Mouse (Mus musculus): ENCODE results near the gene Iqschfp.
"Not testable (repeated sequence)": the region's sequence is repeated elsewhere in the genome, so short reads cannot be mapped to it uniquely, and the experiment has no call there.

Gene Iqschfp

DNA sequence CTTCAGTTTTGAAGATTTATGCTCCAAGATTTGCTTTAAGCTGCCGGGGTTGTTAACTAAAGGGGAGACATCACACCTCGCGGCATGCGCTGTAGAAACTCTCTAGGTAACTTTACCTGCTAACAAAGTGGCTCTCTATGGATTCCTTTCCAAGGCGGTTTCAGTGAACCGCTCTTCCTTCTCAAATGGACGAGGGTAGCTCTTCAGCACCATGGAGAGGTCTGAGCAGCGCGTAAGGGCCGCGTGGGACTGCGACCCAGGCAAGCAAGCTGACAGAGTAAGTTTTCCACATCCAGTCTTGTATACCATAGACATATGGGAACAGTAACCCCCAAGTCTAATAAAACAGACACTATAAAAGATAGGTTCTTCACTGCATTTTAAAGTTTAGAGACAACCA, 172.7 kb downstream of the Iqschfp start, which contains the start of gene Schip1:
Gene Schip1, plus strand, starts transcription at position 72 of the 400 bp plus-strand sequence.
- DNase-seq (ENCODE audit: inconsistent age in 2 of 2, low spot score in 1 of 2), result peak; percentile 21 to 72

DNA sequence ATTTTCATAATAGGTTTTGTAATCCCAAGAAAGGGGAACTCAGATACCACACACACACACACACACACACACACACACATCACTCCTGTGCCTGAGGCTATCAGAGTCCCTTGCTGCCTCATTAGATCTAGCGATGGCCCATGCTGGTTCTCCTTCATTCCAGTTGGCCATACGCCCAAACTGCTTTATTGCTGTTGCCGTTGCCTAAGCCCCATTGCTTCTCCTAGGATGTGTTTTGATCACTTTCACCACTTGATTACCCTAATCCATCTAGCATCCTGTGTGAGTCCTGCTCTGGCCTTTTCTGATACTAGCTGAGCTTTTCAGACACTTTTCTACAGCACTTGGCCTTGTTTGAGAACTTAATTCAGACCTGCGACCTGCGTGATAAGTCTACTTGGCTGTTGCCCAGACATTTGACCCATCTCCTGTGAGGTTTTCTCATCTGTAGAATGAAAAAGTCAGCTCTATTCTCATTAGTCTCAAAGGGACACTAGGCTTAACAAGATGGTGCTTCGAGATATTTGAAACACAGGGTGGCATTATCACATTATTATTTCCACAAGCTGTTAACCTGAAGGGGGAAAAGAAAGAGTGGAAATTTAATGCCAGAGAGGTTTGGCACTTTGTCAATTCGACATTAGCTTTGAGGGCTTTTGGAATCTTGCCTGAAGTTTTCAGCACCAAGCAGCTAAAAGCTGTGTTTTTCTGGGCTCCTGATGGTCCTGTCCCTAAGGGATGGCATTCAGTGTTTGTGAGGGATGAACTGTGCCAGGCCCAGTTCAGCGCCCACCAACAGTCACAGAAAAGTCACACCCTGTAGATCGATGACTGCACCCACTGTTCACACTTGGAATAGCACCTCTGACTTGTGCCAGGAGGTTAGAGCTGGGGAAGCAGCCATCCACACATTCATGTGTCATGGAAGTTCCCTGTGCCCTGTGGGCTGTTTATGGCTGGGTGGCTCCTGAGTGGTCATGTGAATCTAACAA, 179.7 kb downstream of the Iqschfp start:
- no peak for DNase-seq (ENCODE audit: inconsistent age in 2 of 2, low spot score in 1 of 2)

DNA sequence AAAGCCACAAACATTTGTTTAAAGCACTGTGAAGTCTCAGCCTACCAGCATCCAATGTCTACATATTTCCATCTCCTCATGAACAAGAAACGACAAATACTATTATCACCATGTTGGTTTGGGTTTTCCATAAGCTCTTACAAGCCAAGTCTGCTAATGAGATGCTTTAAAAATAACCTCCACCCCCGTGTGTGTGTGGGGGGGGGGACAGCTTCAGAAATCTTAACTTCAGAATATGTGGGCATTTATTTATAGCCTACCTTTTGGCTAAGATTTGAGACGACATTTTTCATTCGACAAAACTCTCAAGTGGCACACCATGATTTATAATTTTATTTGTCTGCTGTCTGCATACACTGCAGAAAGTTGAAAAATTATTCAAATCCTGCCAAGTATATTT, 185.4 kb downstream of the Iqschfp start:
- DNase-seq (ENCODE audit: inconsistent age in 2 of 2, low spot score in 1 of 2), result no peak

DNA sequence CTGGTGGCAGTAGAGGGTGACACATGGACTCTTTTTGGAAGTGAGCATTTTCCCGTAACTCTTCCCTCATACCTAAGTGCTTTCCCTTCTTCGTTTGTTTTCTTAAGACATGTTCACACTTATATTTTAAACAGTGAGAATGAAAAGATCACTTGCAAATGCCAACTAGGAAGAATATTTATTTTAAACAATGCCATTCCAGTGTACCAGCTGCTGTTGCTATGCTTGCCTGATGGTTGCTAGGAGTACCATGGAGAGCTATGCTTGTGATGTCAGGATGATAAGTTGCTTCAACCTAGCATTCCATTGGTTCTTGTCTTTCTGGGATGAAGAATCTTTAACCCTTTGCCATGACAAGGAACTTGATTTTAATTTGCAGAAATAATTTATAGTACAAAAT, 193.0 kb downstream of the Iqschfp start:
- DNase-seq (ENCODE audit: inconsistent age in 2 of 2, low spot score in 1 of 2), result no peak

DNA sequence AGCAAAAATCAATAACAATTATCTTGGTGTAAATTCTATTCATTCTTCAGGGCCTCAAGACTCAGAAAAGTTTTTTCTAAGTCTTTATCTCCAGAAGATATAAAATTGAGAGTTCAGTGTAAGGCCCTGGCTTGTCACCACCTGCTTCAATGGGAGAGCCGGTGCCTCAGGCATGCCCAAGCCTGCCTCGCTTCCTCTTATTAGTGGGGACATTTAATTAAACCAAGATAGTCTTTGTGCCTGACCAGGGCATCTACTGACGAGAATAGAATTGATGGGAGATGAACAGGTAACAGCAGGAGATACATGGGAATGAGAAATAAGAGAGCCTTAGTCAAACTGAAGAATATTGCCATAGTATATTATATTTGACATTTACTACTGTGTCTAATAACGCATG, 200.1 kb downstream of the Iqschfp start:
- DNase-seq (ENCODE audit: inconsistent age in 2 of 2, low spot score in 1 of 2), result no peak

DNA sequence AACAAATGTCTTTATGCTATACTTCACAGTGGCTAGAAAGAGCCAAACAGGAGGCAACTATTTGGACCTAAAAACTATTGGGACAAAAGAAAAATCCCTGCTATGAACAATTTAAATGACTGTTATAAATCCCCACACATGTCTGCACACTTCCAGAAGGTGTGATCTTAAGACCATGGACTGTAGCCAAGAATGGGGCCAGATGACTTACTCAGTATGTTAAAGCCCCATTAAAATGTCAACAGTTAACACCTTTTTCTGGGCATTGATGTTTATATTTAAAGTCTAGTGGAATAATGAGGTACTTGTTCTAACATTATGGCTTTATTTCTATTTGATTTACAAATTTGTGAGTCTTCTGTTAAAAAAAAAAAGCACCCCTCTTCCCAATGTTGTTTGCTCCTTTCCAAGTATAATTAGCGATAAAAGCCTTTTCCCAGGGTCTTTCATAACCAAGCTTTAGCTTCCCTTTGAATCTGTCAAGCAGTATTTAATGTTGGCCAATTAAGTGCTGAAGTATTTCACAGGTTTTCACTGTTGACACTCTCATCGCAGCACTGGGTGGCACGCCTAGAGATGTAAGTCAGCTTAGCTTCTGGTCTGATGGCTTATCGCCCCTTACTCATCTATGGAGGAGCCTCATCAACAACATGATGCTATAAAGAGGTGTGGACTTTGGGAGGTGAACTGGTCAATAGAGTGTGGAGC, 204.8 kb downstream of the Iqschfp start:
- DNase-seq (ENCODE audit: inconsistent age in 2 of 2, low spot score in 1 of 2), result no peak

DNA sequence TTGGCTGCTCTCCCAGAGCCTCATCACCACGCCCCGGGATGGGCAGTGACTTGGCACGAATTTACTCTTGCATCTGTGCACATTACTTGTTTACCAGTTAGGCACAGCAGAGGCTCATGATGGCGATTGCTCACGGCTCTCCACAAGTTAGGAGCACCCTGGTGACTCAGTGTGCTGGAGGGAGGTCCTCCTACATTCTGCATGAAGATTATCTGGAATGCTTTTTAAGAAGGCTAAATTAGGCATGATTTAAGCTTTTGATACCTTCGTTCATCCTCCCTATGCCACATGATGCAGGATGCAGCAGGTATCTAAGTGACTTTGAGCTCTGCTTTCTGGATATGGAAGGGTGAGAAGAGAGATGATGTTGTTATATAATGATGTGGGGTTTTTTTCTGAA, 207.5 kb downstream of the Iqschfp start:
- not testable (repeated sequence) for DNase-seq (ENCODE audit: inconsistent age in 2 of 2, low spot score in 1 of 2)

DNA sequence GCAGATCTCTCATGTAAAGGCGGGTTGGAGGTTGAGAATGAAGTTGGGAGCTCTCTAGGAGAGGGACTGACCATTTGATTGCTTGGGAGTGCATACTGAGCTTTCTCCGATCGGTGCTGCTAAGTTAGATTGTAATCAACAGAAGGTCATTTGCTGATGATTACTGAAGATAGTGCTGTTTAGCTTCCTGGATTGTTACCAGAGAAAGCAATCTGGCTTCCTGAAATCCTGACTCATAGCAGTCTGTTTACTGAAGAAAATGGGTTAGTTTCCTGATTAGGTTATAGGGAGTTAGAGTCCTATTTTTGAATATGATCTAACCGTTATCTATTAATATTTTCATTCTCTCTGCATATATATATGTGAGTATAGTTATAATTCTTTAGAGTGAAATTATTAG, 209.3 kb downstream of the Iqschfp start:
- peak in 1 of 2 experiments; percentile 21 for DNase-seq (ENCODE audit: inconsistent age in 2 of 2, low spot score in 1 of 2)

DNA sequence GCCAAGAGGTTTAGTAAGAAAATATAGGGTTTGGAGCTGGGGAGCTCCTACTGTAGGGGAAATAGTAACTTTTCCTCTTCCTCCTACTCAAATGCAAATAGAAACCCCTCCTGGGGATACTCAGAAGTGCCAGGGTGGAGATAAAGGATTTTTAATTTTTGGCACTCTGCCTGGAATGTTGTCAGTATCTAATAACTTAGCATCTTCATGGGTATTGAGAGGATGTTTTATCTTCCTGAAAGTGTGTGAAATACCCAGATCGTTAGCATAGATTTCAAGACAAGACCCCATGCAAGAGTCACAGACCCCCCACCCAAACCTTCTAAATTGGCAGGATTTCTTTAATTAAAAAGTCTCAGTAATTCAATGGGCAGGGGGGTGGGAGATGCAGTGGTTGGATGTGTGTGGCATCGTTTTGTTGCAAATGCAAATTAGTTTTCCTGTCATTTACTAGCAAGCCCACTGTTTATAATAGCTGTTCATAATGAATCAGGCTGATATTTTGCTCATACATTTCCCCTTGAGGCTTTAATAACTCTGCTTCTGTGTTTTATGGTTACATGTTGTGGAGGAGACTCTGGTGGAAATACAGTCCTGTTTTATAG, 213.2 kb downstream of the Iqschfp start:
- no peak for DNase-seq (ENCODE audit: inconsistent age in 2 of 2, low spot score in 1 of 2)

DNA sequence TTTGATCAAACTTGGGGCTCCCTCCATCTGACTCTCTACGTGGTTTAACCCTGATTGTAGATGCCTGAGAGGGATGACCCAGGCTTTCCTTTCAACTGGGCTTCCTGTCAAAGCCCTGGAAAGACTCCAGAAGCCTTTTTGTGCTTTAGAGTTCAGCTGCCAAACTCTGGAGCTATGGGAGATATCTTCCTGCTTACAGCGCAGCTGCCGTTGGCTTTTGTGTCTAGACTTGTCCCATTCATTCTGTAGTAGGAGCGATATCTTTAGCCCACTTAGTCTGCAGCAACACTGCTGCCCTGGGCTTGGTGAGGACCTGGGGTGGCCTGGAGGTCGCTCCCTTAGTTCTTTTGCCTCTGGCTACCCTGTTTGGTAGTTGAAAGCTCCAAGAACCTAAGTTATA, 229.3 kb downstream of the Iqschfp start:
- DNase-seq (ENCODE audit: inconsistent age in 2 of 2, low spot score in 1 of 2), result no peak

DNA sequence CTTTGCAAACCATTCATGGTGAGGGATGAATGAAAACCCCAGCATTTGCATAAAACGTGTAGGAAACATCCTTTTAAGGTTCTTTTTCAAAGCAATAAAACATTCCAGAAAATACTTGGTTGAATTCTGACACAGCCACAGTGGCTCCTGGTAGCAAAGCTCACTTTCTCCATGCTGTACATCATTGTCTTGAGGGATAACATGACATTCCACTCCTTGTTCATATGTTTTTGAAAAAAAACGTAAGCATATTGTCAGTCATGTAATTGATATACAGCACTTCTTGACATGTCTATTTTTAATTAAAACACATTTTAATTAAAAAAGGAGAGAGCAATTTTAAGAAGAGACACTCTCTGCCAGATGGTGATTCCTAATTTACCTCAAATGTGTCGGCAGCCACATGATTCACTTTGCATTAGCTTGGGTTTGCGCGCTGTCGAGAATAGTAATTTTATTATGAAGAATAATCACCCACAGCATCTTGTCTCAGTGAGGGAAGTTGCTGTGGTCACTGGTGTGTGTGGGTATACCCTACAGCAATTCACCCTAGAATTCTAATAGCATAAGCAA, 234.3 kb downstream of the Iqschfp start:
- no peak for DNase-seq (ENCODE audit: inconsistent age in 2 of 2, low spot score in 1 of 2)

DNA sequence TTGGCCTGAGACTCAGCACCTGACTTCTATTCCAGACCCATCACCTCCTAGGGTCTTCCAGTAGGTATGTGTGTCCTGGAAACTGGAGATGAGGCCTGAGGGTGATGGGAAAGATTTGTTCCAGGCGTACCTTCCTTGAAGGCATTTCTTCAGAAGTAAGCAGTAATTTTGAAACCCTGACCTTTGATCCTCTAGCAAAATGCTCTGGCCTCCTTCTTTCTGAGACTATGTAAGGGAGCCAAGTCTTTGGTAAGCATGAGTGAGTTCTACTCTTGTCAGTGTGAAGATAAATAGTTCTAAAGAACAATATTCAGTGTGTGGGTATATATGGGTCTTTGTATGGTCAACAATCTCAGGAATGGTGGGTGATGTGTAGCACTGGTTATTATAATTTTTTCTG, 238.4 kb downstream of the Iqschfp start:
- DNase-seq (ENCODE audit: inconsistent age in 2 of 2, low spot score in 1 of 2), result no peak

DNA sequence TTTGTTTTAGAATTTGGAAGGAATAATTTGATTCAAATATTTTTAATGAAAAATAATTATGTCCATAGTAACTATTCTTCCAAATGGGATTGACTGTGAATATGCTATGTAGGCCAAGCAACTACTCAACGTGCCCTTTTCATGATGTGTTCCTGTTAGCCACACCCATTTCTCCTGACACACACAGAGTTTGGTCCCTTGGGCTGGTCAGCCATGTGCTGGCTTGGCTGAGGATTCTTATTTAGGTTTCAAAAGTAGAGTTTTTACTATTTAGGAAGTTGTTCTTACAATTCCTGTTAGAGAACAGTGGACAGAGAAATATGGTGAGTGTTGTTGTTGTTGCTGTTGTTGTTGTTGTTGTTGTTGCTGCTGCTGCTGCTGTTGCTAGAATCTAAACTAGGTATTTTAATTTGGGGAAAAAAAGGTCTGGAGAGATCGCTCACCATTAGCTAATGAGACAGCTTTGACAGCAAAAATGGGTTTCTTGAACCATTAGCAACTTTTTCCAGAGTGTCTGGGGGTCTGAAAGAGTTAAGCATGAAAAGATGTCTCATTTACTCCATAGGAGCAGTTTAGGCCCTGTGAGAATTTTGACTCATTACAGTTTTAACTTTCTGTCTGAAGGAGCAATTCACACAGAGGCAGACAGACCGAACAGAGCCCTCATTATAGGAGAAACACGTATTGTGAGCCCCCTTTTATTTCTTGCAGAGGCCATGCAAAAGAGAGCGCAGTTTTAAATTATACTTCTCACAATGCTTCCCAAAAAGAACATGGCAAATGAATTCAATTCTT, 247.0 kb downstream of the Iqschfp start:
- DNase-seq (ENCODE audit: inconsistent age in 2 of 2, low spot score in 1 of 2), result no peak

DNA sequence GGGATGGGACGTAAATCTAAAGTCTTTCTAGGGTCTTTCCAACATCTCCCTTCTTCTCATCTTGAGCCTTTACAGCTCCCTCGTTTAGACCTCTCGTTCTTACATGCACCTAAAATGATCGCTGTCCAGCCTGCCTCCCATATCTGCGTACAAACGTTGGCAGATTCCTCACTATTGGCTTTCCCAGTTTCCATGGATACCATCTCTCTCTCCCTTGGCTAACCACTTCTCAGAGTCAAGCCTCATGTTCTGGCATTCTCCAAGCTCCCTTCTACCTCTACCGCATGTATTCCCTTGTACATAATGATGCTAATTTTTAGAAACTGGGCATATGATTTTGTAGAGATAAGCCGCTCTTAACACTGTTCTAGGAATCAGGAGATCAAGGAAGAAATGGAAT, 258.7 kb downstream of the Iqschfp start:
- no peak for DNase-seq (ENCODE audit: inconsistent age in 2 of 2, low spot score in 1 of 2)

DNA sequence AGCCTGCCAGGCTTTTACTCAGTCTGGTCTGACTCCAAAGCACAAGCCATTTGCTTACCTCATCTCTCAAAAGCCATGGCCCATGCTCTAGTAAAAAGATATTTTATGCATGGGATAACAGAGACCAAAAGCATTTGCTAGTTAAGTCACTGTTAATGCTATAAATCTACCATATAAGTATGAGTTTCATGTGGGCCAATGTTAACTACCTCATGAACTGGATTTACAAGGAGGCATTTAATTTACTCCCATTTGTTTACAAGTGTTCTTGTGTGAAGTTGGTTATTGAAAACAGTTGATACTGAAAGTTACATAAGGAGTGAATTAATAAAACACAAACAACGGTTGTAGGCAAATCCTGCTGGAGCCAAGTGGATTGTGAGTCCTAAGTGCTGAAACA, 268.1 kb downstream of the Iqschfp start:
- no peak for DNase-seq (ENCODE audit: inconsistent age in 2 of 2, low spot score in 1 of 2)

DNA sequence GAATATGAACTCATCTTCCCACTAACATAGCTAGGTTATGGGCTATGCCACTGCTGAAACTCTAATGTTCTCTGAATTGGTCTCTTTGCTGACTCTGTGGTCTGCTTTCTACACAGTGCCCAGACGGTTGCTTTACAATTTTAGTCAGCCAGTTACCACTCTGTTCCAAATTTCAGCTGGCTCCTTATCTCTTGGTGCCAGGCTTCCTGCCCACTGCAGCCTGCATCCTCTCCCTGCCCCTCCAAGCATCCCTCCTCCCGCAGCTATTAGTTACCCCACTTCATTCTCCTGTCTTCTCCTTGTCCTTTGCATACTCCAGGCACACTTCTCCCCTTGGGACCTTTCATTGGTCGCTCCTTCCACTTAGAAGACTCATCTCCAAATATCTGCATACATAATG, 268.7 kb downstream of the Iqschfp start:
- DNase-seq (ENCODE audit: inconsistent age in 2 of 2, low spot score in 1 of 2), result no peak

DNA sequence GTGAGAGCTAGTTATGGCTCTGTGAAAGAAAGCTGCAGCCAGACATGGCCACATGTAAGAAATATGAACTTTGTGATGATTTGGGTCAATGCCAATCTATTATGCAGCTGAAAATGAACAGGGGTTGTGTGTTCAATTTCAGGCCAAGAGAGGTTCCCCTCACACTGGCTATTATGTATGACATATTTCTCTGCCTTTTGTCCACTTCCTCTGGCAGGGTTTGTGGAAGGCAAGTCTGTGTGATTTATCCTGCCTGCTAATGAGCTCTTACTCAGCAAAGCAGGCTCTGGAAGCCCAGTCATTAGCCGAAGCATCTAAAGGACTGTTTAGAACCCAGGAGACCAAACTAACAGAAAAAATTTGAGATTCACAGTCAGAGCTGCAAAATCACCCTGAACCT, 286.2 kb downstream of the Iqschfp start:
- DNase-seq (ENCODE audit: inconsistent age in 2 of 2, low spot score in 1 of 2), result no peak

DNA sequence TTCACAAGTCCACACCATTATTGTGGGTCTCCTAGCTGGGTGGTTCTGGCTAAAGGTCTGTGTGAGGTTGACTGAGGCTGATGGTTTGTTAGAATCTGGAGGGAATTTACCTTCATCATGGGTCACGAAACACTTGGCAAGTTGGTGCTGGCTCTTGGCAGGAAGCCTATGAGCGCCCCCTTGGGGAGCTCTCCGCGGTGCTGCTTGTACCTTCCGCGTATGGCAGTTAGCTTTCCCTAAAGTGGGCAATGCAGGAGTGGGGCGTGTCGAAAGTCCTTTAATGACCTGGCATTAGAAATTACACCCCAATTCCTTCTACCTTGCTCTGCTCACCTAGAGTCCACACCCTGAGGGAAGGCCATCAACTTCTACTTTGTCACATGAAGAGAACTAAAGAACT, 295.4 kb downstream of the Iqschfp start:
- no peak for DNase-seq (ENCODE audit: inconsistent age in 2 of 2, low spot score in 1 of 2)

DNA sequence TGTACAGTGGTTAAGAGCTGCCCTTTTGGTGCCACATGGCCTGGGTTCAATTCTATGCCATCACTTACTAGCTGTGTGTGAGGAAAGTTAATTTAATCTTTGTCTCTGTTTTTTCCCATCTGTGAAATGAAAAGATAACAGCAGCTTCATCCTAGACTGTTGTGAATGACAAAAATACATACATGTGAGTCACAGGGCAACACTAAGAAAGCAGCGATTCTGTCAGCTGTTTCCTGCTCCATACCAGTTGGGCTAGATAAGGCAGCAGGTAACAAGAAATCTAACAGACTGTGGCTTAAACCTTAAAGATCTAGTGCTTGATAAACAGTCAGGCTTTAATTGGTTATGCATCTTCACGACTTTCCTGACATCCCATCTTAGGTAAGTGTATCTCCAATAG, 297.1 kb downstream of the Iqschfp start:
- no peak for DNase-seq (ENCODE audit: inconsistent age in 2 of 2, low spot score in 1 of 2)

DNA sequence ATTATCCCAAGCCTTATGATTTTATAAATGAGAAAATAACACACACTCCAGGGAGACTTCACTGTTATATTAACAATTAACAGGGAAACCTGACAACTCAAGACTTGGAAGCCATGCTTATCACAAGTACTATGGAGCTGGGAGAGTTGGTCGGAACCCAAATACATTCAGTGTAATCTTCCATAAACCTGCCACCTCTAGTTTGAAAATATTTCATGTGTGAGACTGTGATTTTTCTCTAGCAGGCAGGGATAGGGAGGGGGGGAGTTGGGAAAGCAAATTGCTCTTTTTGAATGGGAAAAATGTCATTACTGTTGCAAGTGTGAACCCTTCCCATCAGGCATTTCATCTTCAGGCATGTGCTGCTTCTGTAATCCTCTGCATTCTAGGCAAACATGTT, 304.9 kb downstream of the Iqschfp start:
- no peak for DNase-seq (ENCODE audit: inconsistent age in 2 of 2, low spot score in 1 of 2)

DNA sequence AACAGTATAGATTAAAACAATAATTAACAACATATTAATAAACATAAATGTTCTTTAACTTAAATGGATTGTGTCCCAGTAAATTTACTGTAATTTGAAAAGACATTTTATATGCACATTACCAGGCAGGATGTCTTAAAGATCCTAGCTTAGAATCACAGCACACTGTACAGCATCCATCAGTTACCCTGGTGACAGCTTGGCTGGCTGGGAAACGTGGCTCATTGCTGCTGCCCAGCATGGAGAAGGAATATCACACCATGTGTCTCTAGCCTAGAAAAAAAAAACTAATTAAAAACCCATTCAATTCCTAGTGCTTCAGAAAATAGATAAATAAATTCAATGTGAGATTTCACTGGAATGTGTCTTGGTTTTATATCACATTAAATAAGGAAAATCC, 309.2 kb downstream of the Iqschfp start:
- DNase-seq (ENCODE audit: inconsistent age in 2 of 2, low spot score in 1 of 2), result no peak
